Mouse (Mus musculus) stomach, embryonic 14.5 days (tissue): ENCODE data around the gene Gucy2e. TPM values are rescaled to one million over a fixed set of nuclear protein-coding genes. Genes with fewer than 3 reads are reported as not detected.

Source experiments
- ATAC-seq: fragments of 200-750 bp; cut with Nextera tagmentation; 2 replicates; pipeline ENCODE4 v1.8.0; 2017; ENCODE audit warnings: low read depth, moderate TSS enrichment; ENCODE audit not compliant: insufficient number of reproducible peaks, insufficient read depth, low FRiP score
- H3K27ac ChIP-seq: fragments of 300-500 bp; sonication (generic); 2 replicates; pipeline ENCODE4 v1.5.1; 2014; ENCODE audit warnings: mild to moderate bottlenecking, low read length, moderate library complexity, mixed read lengths
- H3K27me3 ChIP-seq: fragments of 300-500 bp; sonication (generic); 2 replicates; pipeline ENCODE4 v1.6.1; 2014; ENCODE audit warnings: low read length, control low read depth, mixed read lengths; ENCODE audit not compliant: control insufficient read depth, insufficient read depth
- H3K36me3 ChIP-seq: fragments of 300-500 bp; sonication (generic); 2 replicates; pipeline ENCODE4 v1.6.1; 2014; ENCODE audit warnings: mild to moderate bottlenecking, control low read depth, low read length, moderate library complexity, mixed read lengths; ENCODE audit not compliant: control insufficient read depth, insufficient read depth
- H3K4me1 ChIP-seq: fragments of 300-500 bp; sonication (generic); 2 replicates; pipeline ENCODE4 v1.6.1; 2014; ENCODE audit warnings: low read length, control low read depth, mixed read lengths; ENCODE audit not compliant: control insufficient read depth, insufficient read depth
- H3K4me2 ChIP-seq: fragments of 300-500 bp; sonication (generic); replicated peaks from 2 replicates; pipeline ENCODE4 v1.6.1; 2014; ENCODE audit warnings: low read depth, low read length, control low read depth
- H3K4me3 ChIP-seq: fragments of 300-500 bp; sonication (generic); 2 replicates; pipeline ENCODE4 v1.5.1; 2014; ENCODE audit warnings: low read depth, low read length, control low read depth
- H3K9ac ChIP-seq: fragments of 300-500 bp; sonication (generic); replicated peaks from 2 replicates; pipeline ENCODE4 v1.6.1; 2014; ENCODE audit warnings: low read depth, mild to moderate bottlenecking, control low read depth, low read length, moderate library complexity, mixed read lengths
- H3K9me3 ChIP-seq: fragments of 300-500 bp; sonication (generic); 2 replicates; pipeline ENCODE4 v1.6.1; 2016; ENCODE audit warnings: low read depth, low read length, control low read depth; ENCODE audit not compliant: control insufficient read depth
- WGBS: fragments of 180-500 bp; shearing (Covaris S2); extraction: QIAGEN DNeasy Blood & Tissue Kit; methylation state at CpG from one replicate; pipeline ENCODE4 v1.1.7; 2014; 5-methylcytosine and 5-hydroxymethylcytosine counted together
- polyA plus RNA-seq: library from polyadenylated mRNA; unstranded; fragments of >200 nt; fragmentation: Nextera tagmentation; extraction: Ambion mirVana; gene quantifications from 2 replicates; pipeline ENCODE4 v1.2.1, GENCODE M21; 2014

Gene Gucy2e
- 0.06 TPM in 1 of 2 replicates, not detected in the other for polyA plus RNA-seq

GRCm38 (mm10) chr11:69236926-69237260 is at the start of gene Gucy2e:
Gene Gucy2e (minus strand): TSS chr11:69237036.
- Histone ChIP-seq H3K9me3 (no peaks in the 10 kb centered on the region), H3K9ac (peak within 1 kb of the TSS; percentile 28; the same call in 1 of the 2 replicates), H3K36me3 (no peaks in the 10 kb centered on the region), H3K27ac (no peak within 1 kb of the TSS), H3K27me3 (peaks cover 10% of the 10 kb centered on the region; the same call in 1 of the 2 replicates), H3K4me3 (peak within 1 kb of the TSS; percentile 32), H3K4me2 (peak within 1 kb of the TSS; percentile 69), H3K4me1 (peaks cover 8% of the 10 kb centered on the region; the same call in 1 of the 2 replicates)
- 23% methylated on average over 13 of the region's 13 CpGs for WGBS
- ATAC-seq: no peak

GRCm38 (mm10) chr11:69277267-69277666 is 40.4 kb upstream of the Gucy2e start:
- no peak for ATAC-seq
- WGBS: 66% methylated on average over 5 of the region's 5 CpGs
- H3K4me1 ChIP-seq: no peaks in the 10 kb centered on the region

GRCm38 (mm10) chr11:69276081-69276480 is 39.2 kb upstream of the Gucy2e start:
- no peak overlapping the region for H3K4me3 ChIP-seq
- no peak overlapping the region for H3K27ac ChIP-seq
- H3K4me1 ChIP-seq: no peaks in the 10 kb centered on the region
- no peaks in the 10 kb centered on the region for H3K9me3 ChIP-seq
- no peaks in the 10 kb centered on the region for H3K27me3 ChIP-seq
- no peak overlapping the region for H3K4me2 ChIP-seq
- no peak overlapping the region for H3K9ac ChIP-seq
- no peak for ATAC-seq
- no peaks in the 10 kb centered on the region for H3K36me3 ChIP-seq
- 55% methylated on average over 2 of the region's 2 CpGs for WGBS

More at GRCm38 (mm10) chr11:69277267-69277666, 40.4 kb upstream of the Gucy2e start:
- H3K36me3 ChIP-seq: no peaks in the 10 kb centered on the region
- H3K27ac ChIP-seq: no peak overlapping the region
- H3K9me3 ChIP-seq: no peaks in the 10 kb centered on the region
- no peak overlapping the region for H3K4me2 ChIP-seq
- H3K9ac ChIP-seq: no peak overlapping the region
- no peak overlapping the region for H3K4me3 ChIP-seq
- H3K27me3 ChIP-seq: no peaks in the 10 kb centered on the region

- ATAC-seq: no peak
- Histone ChIP-seq H3K27me3 (no peaks in the 10 kb centered on the region), H3K36me3 (no peaks in the 10 kb centered on the region), H3K9me3 (no peaks in the 10 kb centered on the region), H3K4me3 (no peak overlapping the region), H3K4me2 (no peak overlapping the region), H3K4me1 (no peaks in the 10 kb centered on the region), H3K9ac (no peak overlapping the region), H3K27ac (no peak overlapping the region)
- WGBS: 66% methylated on average over 6 of the region's 6 CpGs
Measured at GRCm38 (mm10) chr11:69275650-69276049, 38.8 kb upstream of the Gucy2e start.

GRCm38 (mm10) chr11:69272122-69272740 is 35.4 kb upstream of the Gucy2e start:
- ATAC-seq: no peak
- H3K4me1 ChIP-seq: no peaks in the 10 kb centered on the region
- H3K9me3 ChIP-seq: no peaks in the 10 kb centered on the region
- H3K27me3 ChIP-seq: no peaks in the 10 kb centered on the region
- no peak overlapping the region for H3K4me2 ChIP-seq
- no peak overlapping the region for H3K4me3 ChIP-seq
- 37% methylated on average over 16 of the region's 16 CpGs for WGBS
- no peak overlapping the region for H3K27ac ChIP-seq
- no peak overlapping the region for H3K9ac ChIP-seq
- H3K36me3 ChIP-seq: no peaks in the 10 kb centered on the region

GRCm38 (mm10) chr11:69269575-69269974 is 32.7 kb upstream of the Gucy2e start:
- H3K4me2 ChIP-seq: no peak overlapping the region; the same call in 1 of the 2 replicates
- no peak overlapping the region for H3K4me3 ChIP-seq
- no peaks in the 10 kb centered on the region for H3K27me3 ChIP-seq
- no peak overlapping the region for H3K9ac ChIP-seq
- no peaks in the 10 kb centered on the region for H3K36me3 ChIP-seq
- H3K9me3 ChIP-seq: no peaks in the 10 kb centered on the region
- 16% methylated on average over 13 of the region's 13 CpGs for WGBS
- no peak overlapping the region for H3K27ac ChIP-seq
- ATAC-seq: no peak
- H3K4me1 ChIP-seq: no peaks in the 10 kb centered on the region; the same call in 1 of the 2 replicates

GRCm38 (mm10) chr11:69268100-69268499 is 31.3 kb upstream of the Gucy2e start:
- Histone ChIP-seq H3K4me2 (no peak overlapping the region), H3K27ac (no peak overlapping the region), H3K9ac (no peak overlapping the region), H3K9me3 (no peaks in the 10 kb centered on the region), H3K36me3 (no peaks in the 10 kb centered on the region), H3K4me3 (no peak overlapping the region), H3K27me3 (no peaks in the 10 kb centered on the region), H3K4me1 (no peaks in the 10 kb centered on the region; the same call in 1 of the 2 replicates)
- 75% methylated on average over 13 of the region's 13 CpGs for WGBS
- ATAC-seq: no peak

- H3K36me3 ChIP-seq: no peaks in the 10 kb centered on the region
- H3K4me3 ChIP-seq: no peak overlapping the region
- no peaks in the 10 kb centered on the region for H3K9me3 ChIP-seq
- H3K27ac ChIP-seq: no peak overlapping the region
- H3K4me1 ChIP-seq: no peaks in the 10 kb centered on the region; the same call in 1 of the 2 replicates
- H3K27me3 ChIP-seq: no peaks in the 10 kb centered on the region
- no peak overlapping the region for H3K9ac ChIP-seq
- H3K4me2 ChIP-seq: no peak overlapping the region
- ATAC-seq: no peak
- 33% methylated on average over 7 of the region's 7 CpGs for WGBS
Measured at GRCm38 (mm10) chr11:69267341-69267740, 30.5 kb upstream of the Gucy2e start.

- Histone ChIP-seq H3K27me3 (no peaks in the 10 kb centered on the region), H3K4me2 (peak overlapping the region; percentile 25; the same call in 1 of the 2 replicates), H3K36me3 (no peaks in the 10 kb centered on the region), H3K9ac (no peak overlapping the region), H3K4me1 (no peaks in the 10 kb centered on the region; the same call in 1 of the 2 replicates), H3K27ac (no peak overlapping the region), H3K9me3 (no peaks in the 10 kb centered on the region), H3K4me3 (no peak overlapping the region)
- no peak for ATAC-seq
- WGBS: 13% methylated on average over 10 of the region's 10 CpGs
Measured at GRCm38 (mm10) chr11:69266253-69266652, 29.4 kb upstream of the Gucy2e start.
